10 mouse cellular contexts compared by ENCODE assay signal in genomic region chr11:54214499-54215443, GRCm38 (mm10). TPM values are rescaled to one million over a fixed set of nuclear protein-coding genes. Genes with fewer than 3 reads are reported as not detected.
A peak's percentile ranks its signal among the peaks of the same experiment; 100 is the strongest.
DNase-seq lines count a peak whose midpoint lies in the region; ATAC-seq lines count a peak whose summit lies in the region.
"Had no signal": no experiment of that assay in that cellular context is flagged by ENCODE, and none has a peak within 500 bp of the region (broad histone marks: within the 10 kb centered on the region; RNA-seq: fewer than 3 reads in every experiment).

No protein-coding gene starts in this region.

- ATAC-seq in hindbrain, embryonic 13.5 days (ENCODE audit: low FRiP score) = no peak
- no peak for ATAC-seq in forebrain, embryonic 14.5 days

- DNase-seq in CD4-positive helper T cell, adult 2 months (ENCODE audit: low read depth, low spot score) = peak; percentile 74
- DNase-seq in adipocyte (ENCODE audit: low spot score) = peak; percentile 84
- peak; percentile 10 to 23 for DNase-seq in frontal cortex, postnatal 10 days (ENCODE audit: low spot score in 2 of 2)
- peak; percentile 85 for DNase-seq in kidney, postnatal 10 days
- DNase-seq in lung, postnatal 14 days = peak; percentile 83
- peak; percentile 28 for DNase-seq in splenic B cell, adult 2 months (ENCODE audit: low read depth, low spot score)
- no peak for DNase-seq in forebrain, embryonic 14.5 days (ENCODE audit: low spot score)

- H3K9ac ChIP-seq in hindbrain, embryonic 13.5 days = no peak overlapping the region
- no peak overlapping the region for H3K9ac ChIP-seq in forebrain, embryonic 14.5 days (ENCODE audit: low read length)
- H3K9ac ChIP-seq: limb, embryonic 13.5 days had no signal

- no peak overlapping the region for H3K27ac ChIP-seq in hindbrain, embryonic 13.5 days
- no peak overlapping the region for H3K27ac ChIP-seq in forebrain, embryonic 14.5 days (ENCODE audit: low read depth, low read length)
- H3K27ac ChIP-seq: limb, embryonic 13.5 days had no signal

- H3K4me2 ChIP-seq in hindbrain, embryonic 13.5 days = no peak overlapping the region
- H3K4me2 ChIP-seq in forebrain, embryonic 14.5 days (ENCODE audit: low read length) = no peak overlapping the region
- H3K4me2 ChIP-seq: limb, embryonic 13.5 days had no signal

- H3K27me3 ChIP-seq in splenic B cell, adult 2 months (ENCODE audit: control insufficient read depth, insufficient read depth, low read length, poor library complexity, severe bottlenecking) = no peaks in the 10 kb centered on the region
- H3K27me3 ChIP-seq in hindbrain, embryonic 13.5 days = no peaks in the 10 kb centered on the region
- no peaks in the 10 kb centered on the region for H3K27me3 ChIP-seq in forebrain, embryonic 14.5 days (replicated peaks; ENCODE audit: control insufficient read depth, insufficient read depth, low read length)
- H3K27me3 ChIP-seq: limb, embryonic 13.5 days had no signal

- H3K4me1 ChIP-seq in hindbrain, embryonic 13.5 days (replicated peaks) = no peaks in the 10 kb centered on the region
- H3K4me1 ChIP-seq in forebrain, embryonic 14.5 days (ENCODE audit: control insufficient read depth, insufficient read depth, low read length) = no peaks in the 10 kb centered on the region
- H3K4me1 ChIP-seq: limb, embryonic 13.5 days had no signal

- H3K36me3 ChIP-seq in splenic B cell, adult 2 months (ENCODE audit: control insufficient read depth, insufficient read depth, low read length, poor library complexity, severe bottlenecking) = no peaks in the 10 kb centered on the region
- no peaks in the 10 kb centered on the region for H3K36me3 ChIP-seq in hindbrain, embryonic 13.5 days
- no peaks in the 10 kb centered on the region for H3K36me3 ChIP-seq in forebrain, embryonic 14.5 days (ENCODE audit: control insufficient read depth, insufficient read depth, low read length)
- H3K36me3 ChIP-seq: limb, embryonic 13.5 days had no signal

- no peak overlapping the region for H3K4me3 ChIP-seq in hindbrain, embryonic 13.5 days
- no peak overlapping the region for H3K4me3 ChIP-seq in forebrain, embryonic 14.5 days (ENCODE audit: low read depth, low read length)
- H3K4me3 ChIP-seq: limb, embryonic 13.5 days had no signal

- H3K9me3 ChIP-seq in hindbrain, embryonic 13.5 days = no peaks in the 10 kb centered on the region
- no peaks in the 10 kb centered on the region for H3K9me3 ChIP-seq in forebrain, embryonic 14.5 days (replicated peaks; ENCODE audit: control insufficient read depth, low read length)
- H3K9me3 ChIP-seq: limb, embryonic 13.5 days had no signal

- 87% methylated on average over 9 of the region's 9 CpGs for WGBS in hindbrain, embryonic 13.5 days
- 90% methylated on average over 9 of the region's 9 CpGs for WGBS in forebrain, embryonic 14.5 days

RNA-seq across cellular contexts. Expression of gene Csf2, which starts 34.7 kb away (rescaled TPM):
- polyA plus RNA-seq in hindbrain, embryonic 13.5 days (2015; fragmentation: Nextera tagmentation; extraction: Ambion mirVana) = not detected in 2 replicates
- not detected in 2 replicates for polyA plus RNA-seq in forebrain, embryonic 14.5 days (2014; fragmentation: Nextera tagmentation; extraction: Ambion mirVana)
- polyA plus RNA-seq: cortical plate, adult 2 months; limb, embryonic 13.5 days had no signal

RNA-seq across cellular contexts. Expression of gene Il3, which starts 52.3 kb away (rescaled TPM):
- polyA plus RNA-seq in hindbrain, embryonic 13.5 days (2015; fragmentation: Nextera tagmentation; extraction: Ambion mirVana) = not detected in 2 replicates
- not detected in 2 replicates for polyA plus RNA-seq in forebrain, embryonic 14.5 days (2014; fragmentation: Nextera tagmentation; extraction: Ambion mirVana)
- polyA plus RNA-seq: cortical plate, adult 2 months; limb, embryonic 13.5 days had no signal
